Comparison of ENCODE assay signal across 14 mouse cellular contexts in genomic region chr3:83479251-83479650, GRCm38 (mm10).
"Had no signal": no experiment of that assay in that cellular context is flagged by ENCODE, and none has a peak within 500 bp of the region (broad histone marks: within the 10 kb centered on the region; RNA-seq: fewer than 3 reads in every experiment).

No protein-coding gene starts in this region.

- DNase-seq: kidney, postnatal 14 days; kidney, postnatal 4 days; left cerebral cortex, postnatal 4 days; liver, postnatal 0 days; lung, embryonic 14.5 days; thymus, adult 2 months; thymus, postnatal 14 days; thymus, postnatal 4 days had no signal

- H3K27ac ChIP-seq: limb, embryonic 12.5 days; limb, embryonic 15.5 days; liver, embryonic 14.5 days; macrophage; midbrain, embryonic 12.5 days; stomach, postnatal 0 days had no signal

- H3K4me1 ChIP-seq: limb, embryonic 12.5 days; limb, embryonic 15.5 days; midbrain, embryonic 12.5 days had no signal

- H3K9me3 ChIP-seq: limb, embryonic 12.5 days; limb, embryonic 15.5 days; midbrain, embryonic 12.5 days had no signal

- H3K27me3 ChIP-seq: limb, embryonic 12.5 days; limb, embryonic 15.5 days; midbrain, embryonic 12.5 days had no signal

- H3K4me3 ChIP-seq: limb, embryonic 12.5 days; limb, embryonic 15.5 days; midbrain, embryonic 12.5 days had no signal

- H3K36me3 ChIP-seq: limb, embryonic 12.5 days; limb, embryonic 15.5 days; midbrain, embryonic 12.5 days had no signal
